Mouse (Mus musculus) myocyte (in vitro differentiated cells): Measurements from ENCODE around the gene Rabepk.
"Not testable (repeated sequence)": the region's sequence is repeated elsewhere in the genome, so short reads cannot be mapped to it uniquely, and the experiment has no call there.

ENCODE experiments used
- CEBPB ChIP-seq: IDR thresholded peaks from 2 replicates; pipeline ENCODE4 v1.6.1; 2011; ENCODE audit warnings: mild to moderate bottlenecking, moderate library complexity; ENCODE audit not compliant: poor library complexity, insufficient read depth, severe bottlenecking
- E2F4 ChIP-seq: IDR thresholded peaks from one replicate; pipeline ENCODE4 v1.6.1; 2011; ENCODE audit warnings: mild to moderate bottlenecking, control low read depth, moderate library complexity; ENCODE audit not compliant: insufficient read depth
- MAX ChIP-seq: IDR thresholded peaks from one replicate; pipeline ENCODE4 v1.6.1; 2011; ENCODE audit warnings: low read depth, mild to moderate bottlenecking, control low read depth
- POLR2A ChIP-seq: IDR thresholded peaks from one replicate; pipeline ENCODE4 v1.6.1; 2011; ENCODE audit warnings: low read depth, mild to moderate bottlenecking, control low read depth, moderate library complexity; ENCODE audit not compliant: insufficient read length
- POLR2AphosphoS2 ChIP-seq: IDR thresholded peaks from one replicate; pipeline ENCODE4 v1.6.1; 2011; ENCODE audit warnings: low read depth, control low read depth; ENCODE audit not compliant: insufficient read length
- REST ChIP-seq: IDR thresholded peaks from one replicate; pipeline ENCODE4 v1.6.1; 2011; ENCODE audit warnings: mild to moderate bottlenecking, control low read depth, moderate library complexity; ENCODE audit not compliant: insufficient read depth, insufficient read length
- TCF12 ChIP-seq: IDR thresholded peaks from one replicate; pipeline ENCODE4 v1.6.1; 2011; ENCODE audit warnings: mild to moderate bottlenecking, control low read depth; ENCODE audit not compliant: poor library complexity, insufficient read depth, severe bottlenecking
- TCF3 ChIP-seq: IDR thresholded peaks from one replicate; pipeline ENCODE4 v1.6.1; 2011; ENCODE audit warnings: low read depth, control low read depth; ENCODE audit not compliant: insufficient read length
- USF1 ChIP-seq: IDR thresholded peaks from one replicate; pipeline ENCODE4 v1.6.1; 2011; ENCODE audit warnings: low read depth, mild to moderate bottlenecking, control low read depth, moderate library complexity

- TF ChIP-seq POLR2A, TCF12, POLR2AphosphoS2, MAX, USF1, REST, CEBPB, TCF3, E2F4: not testable (repeated sequence)
Observed at GRCm38 (mm10) chr2:34761272-34761671, 38.4 kb downstream of the Rabepk start.
